Mouse (Mus musculus) liver, embryonic 14.5 days (tissue): ENCODE measurements around the gene Usp19. TPM values are rescaled to one million over a fixed set of nuclear protein-coding genes. Genes with fewer than 3 reads are reported as not detected.

Source experiments
- ATAC-seq: fragments of 200-750 bp; cut with Nextera tagmentation; 2 replicates; pipeline ENCODE4 v1.8.0; 2017; ENCODE audit warnings: moderate number of reproducible peaks, mild to moderate bottlenecking, moderate library complexity; ENCODE audit not compliant: insufficient read depth
- DNase-seq, 3 experiments: peaks; one replicate each; pipeline ENCODE4 v3.0.0-alpha.2; 2012 to 2013; ENCODE audit warnings: low read depth in 3 of 3, low spot score in 3 of 3
- H3K27ac ChIP-seq: fragments of 300-500 bp; sonication (generic); 2 replicates; pipeline ENCODE4 v1.5.1; 2014; ENCODE audit warnings: moderate library complexity, mild to moderate bottlenecking, control low read depth, inconsistent platforms
- H3K27me3 ChIP-seq: fragments of 300-500 bp; sonication (generic); 2 replicates; pipeline ENCODE4 v1.6.1; 2014; ENCODE audit warnings: mild to moderate bottlenecking, low read length, moderate library complexity; ENCODE audit not compliant: control insufficient read depth, insufficient read depth
- H3K36me3 ChIP-seq: fragments of 300-500 bp; sonication (generic); replicated peaks from 2 replicates; pipeline ENCODE4 v1.6.1; 2014; ENCODE audit warnings: low read depth; ENCODE audit not compliant: control insufficient read depth, insufficient read depth
- H3K4me1 ChIP-seq, 2 experiments: fragments of 200-500 bp in 1 of 2; fragments of 300-500 bp in 1 of 2; sonication (generic) in 1 of 2; replicated peaks; 2 replicates each; pipeline ENCODE4 v1.6.1; 2012 to 2014; ENCODE audit warnings: antibody characterized with exemption in 1 of 2, inconsistent platforms in 1 of 2, low read length in 1 of 2; ENCODE audit not compliant: control insufficient read depth in 2 of 2, insufficient read depth in 2 of 2
- H3K4me2 ChIP-seq: fragments of 300-500 bp; sonication (generic); 2 replicates; pipeline ENCODE4 v1.6.1; 2014; ENCODE audit warnings: low read depth, mild to moderate bottlenecking, control low read depth, moderate library complexity
- H3K4me3 ChIP-seq, 2 experiments: fragments of 200-500 bp in 1 of 2; fragments of 300-500 bp in 1 of 2; sonication (generic) in 1 of 2; 2 replicates each; pipeline ENCODE4 v1.5.1; 2012 to 2014; ENCODE audit warnings: low read depth in 2 of 2, low read length in 2 of 2, mild to moderate bottlenecking in 2 of 2, control low read depth in 1 of 2, inconsistent platforms in 1 of 2, moderate library complexity in 1 of 2; ENCODE audit not compliant: insufficient read depth in 1 of 2
- H3K9ac ChIP-seq: fragments of 300-500 bp; sonication (generic); replicated peaks from 2 replicates; pipeline ENCODE4 v1.6.1; 2014; ENCODE audit warnings: mild to moderate bottlenecking, control low read depth, moderate library complexity
- H3K9me3 ChIP-seq: fragments of 300-500 bp; sonication (generic); 2 replicates; pipeline ENCODE4 v1.6.1; 2016; ENCODE audit warnings: low read length, mixed read lengths; ENCODE audit not compliant: control insufficient read depth
- CTCF ChIP-seq: IDR thresholded peaks from 2 replicates; pipeline ENCODE4 v1.5.1; 2016; ENCODE audit warnings: antibody characterized with exemption, low read depth, control low read depth
- EP300 ChIP-seq: IDR thresholded peaks from 2 replicates; pipeline ENCODE4 v1.6.1; 2016; ENCODE audit warnings: antibody characterized with exemption, low read depth
- WGBS: fragments of 180-500 bp; shearing (Covaris S2); extraction: QIAGEN DNeasy Blood & Tissue Kit; methylation state at CpG from one replicate; pipeline ENCODE4 v1.1.7; 2014; ENCODE audit not compliant: insufficient replicate concordance; 5-methylcytosine and 5-hydroxymethylcytosine counted together
- polyA plus RNA-seq, 2 experiments: library from polyadenylated mRNA; depleted of rRNA in 1 of 2; stranded (reverse) in 1 of 2; unstranded in 1 of 2; fragments of >200 nt; fragmentation: Nextera tagmentation in 1 of 2; extraction: Ambion mirVana in 1 of 2; gene quantifications; 2 replicates each; pipeline versions ENCODE4 v1.2.1 to v1.2.3; 2012 to 2014

Gene Usp19
- polyA plus RNA-seq, 2 experiments: 17.1 to 33.9 TPM

DNA sequence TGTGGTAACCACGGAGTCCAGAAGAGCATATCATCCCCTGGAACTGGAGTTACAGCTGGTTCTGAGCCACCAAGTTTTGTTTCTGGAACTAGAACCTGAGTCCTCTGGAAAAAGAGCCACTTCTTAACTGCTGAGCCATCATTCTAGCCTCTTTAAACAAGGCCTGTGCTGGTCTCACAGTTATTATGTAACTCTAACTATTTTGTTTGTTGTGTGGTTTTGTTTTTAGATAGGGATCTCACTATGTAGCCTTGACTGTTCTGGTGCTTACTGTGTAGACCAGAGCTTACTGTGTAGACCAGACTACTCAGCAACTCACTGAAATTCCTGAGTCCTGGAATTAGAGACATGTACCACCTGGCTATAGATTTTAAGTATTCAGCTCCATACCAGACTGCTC is 56.5 kb downstream of the Usp19 start:
- Histone ChIP-seq H3K9ac (no peak overlapping the region), H3K9me3 (no peaks in the 10 kb centered on the region), H3K36me3 (peaks cover 76% of the 10 kb centered on the region), H3K27me3 (no peaks in the 10 kb centered on the region), H3K4me1 (peaks cover 2 to 4% of the 10 kb centered on the region in 2 experiments; a peak in 2 of 4 replicates), H3K27ac (no peak overlapping the region), H3K4me3 (no peak overlapping the region), H3K4me2 (no peak overlapping the region)
- WGBS: 91% methylated on average over 1 of the region's 1 CpGs
- TF ChIP-seq CTCF: no peak
- TF ChIP-seq EP300: no peak
- DNase-seq (no peak), ATAC-seq (no peak)

Other genes starting within 250 kb of the Usp19 start
- gene Dag1, start 226.6 kb upstream of the Usp19 start, polyA plus RNA-seq (2012; rRNA removed): 4.8 and 5.3 TPM in 2 replicates
- gene Dag1, start 226.6 kb upstream of the Usp19 start, polyA plus RNA-seq (2014; fragmentation: Nextera tagmentation; extraction: Ambion mirVana): 12.0 and 13.0 TPM in 2 replicates
- 2.8 and 2.9 TPM in 2 replicates for gene Nicn1, start 200.2 kb upstream of the Usp19 start, polyA plus RNA-seq (2012; rRNA removed)
- 4.3 and 6.2 TPM in 2 replicates for gene Nicn1, start 200.2 kb upstream of the Usp19 start, polyA plus RNA-seq (2014; fragmentation: Nextera tagmentation; extraction: Ambion mirVana)
- gene Amt, start 193.7 kb upstream of the Usp19 start, polyA plus RNA-seq (2012; rRNA removed): 6.1 and 7.5 TPM in 2 replicates
- gene Amt, start 193.7 kb upstream of the Usp19 start, polyA plus RNA-seq (2014; fragmentation: Nextera tagmentation; extraction: Ambion mirVana): 7.2 and 7.7 TPM in 2 replicates
- gene Rhoa, start 184.5 kb upstream of the Usp19 start, polyA plus RNA-seq (2012; rRNA removed): 62.5 and 76.4 TPM in 2 replicates
- 130 and 133 TPM in 2 replicates for gene Rhoa, start 184.5 kb upstream of the Usp19 start, polyA plus RNA-seq (2014; fragmentation: Nextera tagmentation; extraction: Ambion mirVana)
- 10.4 and 10.6 TPM in 2 replicates for gene Tcta, start 184.4 kb upstream of the Usp19 start, polyA plus RNA-seq (2012; rRNA removed)
- 10.9 and 13.2 TPM in 2 replicates for gene Tcta, start 184.4 kb upstream of the Usp19 start, polyA plus RNA-seq (2014; fragmentation: Nextera tagmentation; extraction: Ambion mirVana)
- 3,084 and 3,741 TPM in 2 replicates for gene Gpx1, start 151.7 kb upstream of the Usp19 start, polyA plus RNA-seq (2012; rRNA removed)
- 6,910 and 6,914 TPM in 2 replicates for gene Gpx1, start 151.7 kb upstream of the Usp19 start, polyA plus RNA-seq (2014; fragmentation: Nextera tagmentation; extraction: Ambion mirVana)
- 29.2 and 38.5 TPM in 2 replicates for gene Usp4, start 142.7 kb upstream of the Usp19 start, polyA plus RNA-seq (2012; rRNA removed)
- gene Usp4, start 142.7 kb upstream of the Usp19 start, polyA plus RNA-seq (2014; fragmentation: Nextera tagmentation; extraction: Ambion mirVana): 59.3 and 67.6 TPM in 2 replicates
- gene 1700102P08Rik, start 97.8 kb upstream of the Usp19 start, polyA plus RNA-seq (2012; rRNA removed): 0.47 and 0.49 TPM in 2 replicates
- gene 1700102P08Rik, start 97.8 kb upstream of the Usp19 start, polyA plus RNA-seq (2014; fragmentation: Nextera tagmentation; extraction: Ambion mirVana): 0.45 and 0.52 TPM in 2 replicates
- 0.12 and 0.20 TPM in 2 replicates for gene Ccdc36, start 62.1 kb upstream of the Usp19 start, polyA plus RNA-seq (2012; rRNA removed)
- gene Ccdc36, start 62.1 kb upstream of the Usp19 start, polyA plus RNA-seq (2014; fragmentation: Nextera tagmentation; extraction: Ambion mirVana): 0.24 and 0.27 TPM in 2 replicates
- gene BC048562, start 54.1 kb upstream of the Usp19 start, polyA plus RNA-seq (2012; rRNA removed): not detected in 2 replicates
- not detected in 2 replicates for gene BC048562, start 54.1 kb upstream of the Usp19 start, polyA plus RNA-seq (2014; fragmentation: Nextera tagmentation; extraction: Ambion mirVana)
- 8.6 and 9.7 TPM in 2 replicates for gene Ccdc71, start 30.1 kb upstream of the Usp19 start, polyA plus RNA-seq (2012; rRNA removed)
- gene Ccdc71, start 30.1 kb upstream of the Usp19 start, polyA plus RNA-seq (2014; fragmentation: Nextera tagmentation; extraction: Ambion mirVana): 14.5 and 15.6 TPM in 2 replicates
- 13.1 and 16.5 TPM in 2 replicates for gene Klhdc8b, start 29.0 kb upstream of the Usp19 start, polyA plus RNA-seq (2012; rRNA removed)
- gene Klhdc8b, start 29.0 kb upstream of the Usp19 start, polyA plus RNA-seq (2014; fragmentation: Nextera tagmentation; extraction: Ambion mirVana): 6.9 and 9.5 TPM in 2 replicates
- 8.3 and 9.1 TPM in 2 replicates for gene Lamb2, start 10.9 kb upstream of the Usp19 start, polyA plus RNA-seq (2012; rRNA removed)
- 4.3 and 5.8 TPM in 2 replicates for gene Lamb2, start 10.9 kb upstream of the Usp19 start, polyA plus RNA-seq (2014; fragmentation: Nextera tagmentation; extraction: Ambion mirVana)
- gene Qars, start 17.1 kb downstream of the Usp19 start, polyA plus RNA-seq (2012; rRNA removed): 88.6 and 184 TPM in 2 replicates
- gene Qars, start 17.1 kb downstream of the Usp19 start, polyA plus RNA-seq (2014; fragmentation: Nextera tagmentation; extraction: Ambion mirVana): 61.3 and 65.8 TPM in 2 replicates
- 34.0 and 40.6 TPM in 2 replicates for gene Qrich1, start 26.2 kb downstream of the Usp19 start, polyA plus RNA-seq (2012; rRNA removed)
- 39.8 and 46.3 TPM in 2 replicates for gene Qrich1, start 26.2 kb downstream of the Usp19 start, polyA plus RNA-seq (2014; fragmentation: Nextera tagmentation; extraction: Ambion mirVana)
- gene Impdh2, start 69.7 kb downstream of the Usp19 start, polyA plus RNA-seq (2012; rRNA removed): 86.6 and 117 TPM in 2 replicates
- 104 and 117 TPM in 2 replicates for gene Impdh2, start 69.7 kb downstream of the Usp19 start, polyA plus RNA-seq (2014; fragmentation: Nextera tagmentation; extraction: Ambion mirVana)
- 8.9 and 12.1 TPM in 2 replicates for gene Ndufaf3, start 76.8 kb downstream of the Usp19 start, polyA plus RNA-seq (2012; rRNA removed)
- 36.1 and 36.9 TPM in 2 replicates for gene Ndufaf3, start 76.8 kb downstream of the Usp19 start, polyA plus RNA-seq (2014; fragmentation: Nextera tagmentation; extraction: Ambion mirVana)
- gene Dalrd3, start 79.3 kb downstream of the Usp19 start, polyA plus RNA-seq (2012; rRNA removed): 43.8 and 48.0 TPM in 2 replicates
- gene Dalrd3, start 79.3 kb downstream of the Usp19 start, polyA plus RNA-seq (2014; fragmentation: Nextera tagmentation; extraction: Ambion mirVana): 26.4 and 33.6 TPM in 2 replicates
- 8.4 and 9.4 TPM in 2 replicates for gene Wdr6, start 88.1 kb downstream of the Usp19 start, polyA plus RNA-seq (2012; rRNA removed)
- 8.4 and 11.1 TPM in 2 replicates for gene Wdr6, start 88.1 kb downstream of the Usp19 start, polyA plus RNA-seq (2014; fragmentation: Nextera tagmentation; extraction: Ambion mirVana)
- 0.52 and 0.54 TPM in 2 replicates for gene P4htm, start 107.1 kb downstream of the Usp19 start, polyA plus RNA-seq (2012; rRNA removed)
- 0.25 and 0.67 TPM in 2 replicates for gene P4htm, start 107.1 kb downstream of the Usp19 start, polyA plus RNA-seq (2014; fragmentation: Nextera tagmentation; extraction: Ambion mirVana)
- 15.3 and 17.7 TPM in 2 replicates for gene Arih2, start 158.8 kb downstream of the Usp19 start, polyA plus RNA-seq (2012; rRNA removed)
- gene Arih2, start 158.8 kb downstream of the Usp19 start, polyA plus RNA-seq (2014; fragmentation: Nextera tagmentation; extraction: Ambion mirVana): 18.0 and 22.0 TPM in 2 replicates
- gene Slc25a20, start 171.5 kb downstream of the Usp19 start, polyA plus RNA-seq (2012; rRNA removed): 5.8 and 8.6 TPM in 2 replicates
- gene Slc25a20, start 171.5 kb downstream of the Usp19 start, polyA plus RNA-seq (2014; fragmentation: Nextera tagmentation; extraction: Ambion mirVana): 12.3 and 14.0 TPM in 2 replicates
- 5.0 and 6.4 TPM in 2 replicates for gene Prkar2a, start 198.7 kb downstream of the Usp19 start, polyA plus RNA-seq (2012; rRNA removed)
- gene Prkar2a, start 198.7 kb downstream of the Usp19 start, polyA plus RNA-seq (2014; fragmentation: Nextera tagmentation; extraction: Ambion mirVana): 9.9 and 10.1 TPM in 2 replicates